Mouse (Mus musculus): ENCODE measurements around the gene Gm2115.

Gm2115 gene

DNA sequence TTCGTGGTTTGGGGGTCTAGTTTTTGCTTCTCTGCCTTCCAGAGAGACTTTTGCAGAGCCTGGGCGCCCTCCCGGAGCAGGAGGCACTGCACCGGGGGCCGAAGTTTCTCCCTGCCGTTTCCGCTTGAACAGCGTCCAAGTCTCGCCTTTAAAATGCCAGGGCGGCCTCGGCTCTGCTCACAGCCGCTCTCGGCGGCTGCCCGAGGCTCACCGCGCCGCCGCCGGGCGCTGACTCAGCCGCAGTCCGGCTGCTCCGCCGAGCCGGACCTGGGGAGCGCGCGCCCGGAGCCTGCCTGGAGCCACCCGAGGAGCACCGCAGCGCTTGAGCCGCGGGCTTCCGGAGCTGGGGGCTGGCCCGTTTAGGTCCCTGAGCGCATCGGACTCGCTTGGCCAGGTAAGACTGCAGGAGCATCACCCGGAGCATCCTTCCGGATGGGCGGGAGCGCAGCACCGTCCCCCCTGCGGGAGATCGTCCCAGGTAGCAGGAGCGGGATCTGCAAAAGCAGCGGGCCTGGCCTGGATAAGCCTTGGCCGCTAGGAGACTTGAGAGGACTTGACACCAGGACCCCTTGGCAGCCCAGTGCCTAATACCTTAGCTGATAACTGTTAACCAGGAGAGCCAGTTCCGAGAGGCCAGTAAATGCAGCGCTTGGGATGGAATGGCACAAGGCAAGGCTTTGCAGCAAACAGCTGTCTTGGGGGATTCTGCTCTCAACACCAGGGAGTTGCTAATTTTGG is at the start of gene Gm2115:
TSS of gene Gm2115 (plus strand) at position 159 of the 738 bp plus-strand sequence.
- DNase-seq (ENCODE audit: low read depth) = no peak

GRCm38 (mm10) chr7:84483447-84484407 is 45.0 kb upstream of the Gm2115 start:
- no peak for DNase-seq (ENCODE audit: low read depth)

DNA sequence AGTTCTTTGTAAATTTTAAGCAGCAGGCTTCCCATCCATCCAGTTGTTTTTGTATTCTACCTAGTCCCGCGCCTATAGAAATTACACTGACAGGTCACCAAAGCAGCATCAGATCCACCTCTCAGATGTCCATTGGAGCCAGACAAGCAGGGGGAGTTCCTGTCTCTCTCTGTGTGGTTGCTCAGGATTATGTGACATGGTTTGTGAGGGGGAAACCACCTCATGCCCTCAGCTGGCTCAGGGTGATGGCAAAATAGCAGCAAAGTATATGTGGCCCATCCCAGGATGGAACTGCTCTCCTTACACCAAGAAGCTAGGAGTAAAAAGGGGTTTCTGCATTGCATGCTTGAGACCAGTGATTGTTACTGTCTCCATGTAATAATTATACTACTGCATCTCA is 42.3 kb upstream of the Gm2115 start:
- no peak for DNase-seq (ENCODE audit: low read depth)

DNA sequence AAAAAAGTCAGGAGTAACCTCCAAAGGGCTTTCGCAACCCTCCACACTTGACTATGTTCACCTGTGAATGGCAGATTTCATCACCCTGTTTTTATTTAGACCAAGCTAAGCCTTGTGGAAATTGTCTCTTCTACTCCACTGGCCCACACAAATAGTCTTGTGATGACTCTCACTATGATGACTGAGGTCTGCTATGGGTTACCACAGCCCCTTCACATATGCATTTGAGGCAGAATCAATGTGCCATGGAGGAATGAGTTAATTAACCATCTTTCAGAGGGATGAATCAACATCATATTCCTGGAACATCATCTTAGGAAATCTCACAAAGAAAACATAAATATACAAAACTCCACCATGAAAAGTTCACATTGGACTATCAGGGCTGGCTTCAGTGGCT is 25.6 kb upstream of the Gm2115 start:
- DNase-seq (ENCODE audit: low read depth) = no peak

DNA sequence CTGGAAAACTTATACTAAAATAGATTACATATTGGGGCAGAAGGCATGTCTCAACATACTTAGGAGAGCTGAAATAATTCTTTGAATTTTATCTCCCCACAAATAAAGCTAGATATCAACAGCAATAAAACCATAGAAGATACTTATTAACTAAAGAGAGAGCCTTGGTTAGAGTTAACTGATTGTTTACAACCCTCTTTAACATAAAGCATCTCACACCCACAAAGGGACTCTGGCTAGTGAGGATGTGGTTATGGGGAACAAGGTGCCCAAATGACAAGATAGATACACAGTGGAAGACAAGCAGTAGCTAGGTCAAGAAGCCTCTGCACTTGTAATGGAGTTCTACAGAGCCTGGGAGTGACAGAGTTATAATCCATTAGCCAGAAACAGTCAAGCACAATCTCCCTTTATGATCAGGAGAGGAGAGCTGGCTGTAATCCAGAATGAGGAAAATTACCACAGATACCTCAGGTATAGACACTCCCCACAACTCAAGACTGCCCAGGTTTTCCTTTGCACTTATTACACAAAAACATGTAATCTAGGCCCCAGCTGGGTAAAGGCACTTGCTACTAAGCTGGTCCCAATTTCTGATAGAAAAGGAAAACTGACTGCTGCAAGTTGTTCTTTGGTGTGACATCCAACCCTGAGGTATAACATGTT is 10.1 kb upstream of the Gm2115 start:
- no peak for DNase-seq (ENCODE audit: low read depth)

DNA sequence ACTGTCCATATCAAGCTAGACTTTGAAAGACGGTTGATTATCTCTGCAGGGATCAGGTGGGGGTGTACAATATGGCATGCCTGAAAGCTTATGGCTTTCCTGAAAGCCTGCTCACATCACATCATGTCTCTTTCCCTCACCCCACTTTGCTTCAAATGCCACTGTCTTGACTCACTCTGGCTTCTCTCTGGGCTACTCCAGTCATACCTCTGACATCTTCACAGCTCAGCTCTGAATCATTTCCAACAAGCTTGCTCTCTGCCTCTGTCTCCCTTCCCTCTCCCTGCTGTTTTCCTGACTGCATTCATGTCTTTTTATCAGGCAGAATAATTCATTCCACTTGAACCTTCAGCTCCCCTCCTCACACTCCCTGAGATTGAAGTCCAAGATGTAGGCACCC is 7.4 kb upstream of the Gm2115 start:
- DNase-seq (ENCODE audit: low read depth) = no peak

DNA sequence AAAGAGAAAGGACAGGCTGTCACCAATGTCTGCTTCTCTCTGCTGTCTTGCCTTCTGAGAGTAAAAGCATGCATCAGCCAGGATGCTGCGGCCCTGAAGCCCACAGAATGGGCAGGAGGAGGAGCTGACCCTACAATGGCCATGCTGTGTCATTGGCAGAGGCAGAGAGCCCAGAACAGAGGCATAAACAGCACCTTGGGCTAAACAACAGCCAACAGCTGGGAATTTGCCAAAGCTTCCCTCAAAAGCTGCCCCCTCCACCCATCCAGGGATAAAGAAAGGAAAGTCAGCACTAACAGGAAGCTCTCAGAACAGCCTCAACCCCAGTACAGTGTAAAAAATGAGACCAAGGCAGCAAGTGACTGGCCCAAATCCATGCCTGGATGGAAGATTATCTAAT is 6.3 kb upstream of the Gm2115 start:
- DNase-seq (ENCODE audit: low read depth) = no peak

DNA sequence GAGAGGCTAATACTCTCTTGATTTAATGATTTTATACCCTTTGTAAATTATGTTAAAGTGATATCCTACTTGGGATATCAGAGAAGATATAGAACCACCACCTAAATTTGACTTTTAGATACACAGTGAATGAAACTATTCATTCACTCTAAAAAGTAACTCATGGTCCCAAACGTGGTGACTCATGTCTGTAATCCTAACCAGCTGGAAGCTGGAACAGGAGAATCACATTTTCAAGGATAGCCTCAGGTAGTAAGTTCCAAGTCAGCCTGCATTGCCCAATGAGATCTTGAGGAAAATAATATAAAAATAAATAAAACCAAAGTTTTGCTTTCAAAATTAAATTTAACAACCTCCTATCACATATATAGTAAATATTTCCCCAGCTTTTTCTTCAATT is 2.6 kb upstream of the Gm2115 start:
- no peak for DNase-seq (ENCODE audit: low read depth)

- DNase-seq (ENCODE audit: low read depth) = no peak
These were observed 4.0 kb downstream of the Gm2115 start for GRCm38 (mm10) chr7:84532795-84533194.

- DNase-seq (ENCODE audit: low read depth) = no peak
These were observed 5.9 kb downstream of the Gm2115 start for GRCm38 (mm10) chr7:84534632-84535031.

- no peak for DNase-seq (ENCODE audit: low read depth)
These were observed 16.2 kb downstream of the Gm2115 start for GRCm38 (mm10) chr7:84544946-84545345.

- DNase-seq (ENCODE audit: low read depth) = no peak
These were observed 17.9 kb downstream of the Gm2115 start for GRCm38 (mm10) chr7:84546667-84547066.

- DNase-seq (ENCODE audit: low read depth) = no peak
These were observed 22.7 kb downstream of the Gm2115 start for GRCm38 (mm10) chr7:84551472-84551871.

GRCm38 (mm10) chr7:84555294-84555693 is 26.5 kb downstream of the Gm2115 start:
- DNase-seq (ENCODE audit: low read depth) = no peak

DNA sequence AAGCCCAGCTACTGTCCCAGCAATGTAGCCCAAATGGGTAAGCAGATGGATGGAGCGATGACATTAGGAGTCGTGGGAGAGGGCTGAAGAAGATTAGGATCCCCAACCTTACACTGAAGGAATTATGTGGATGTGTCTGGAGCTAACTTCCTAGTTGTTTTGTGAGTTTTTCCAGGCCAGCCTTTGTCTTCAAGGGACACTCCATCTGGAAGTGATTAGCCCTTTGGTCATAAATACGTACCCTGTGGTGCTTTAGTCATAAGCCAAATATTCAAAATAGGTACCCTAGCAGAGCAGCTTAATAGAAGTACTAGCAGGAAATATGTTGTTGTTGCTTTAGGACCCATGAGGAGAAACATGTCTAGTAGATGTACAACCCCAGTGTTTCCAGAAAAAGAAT is 28.6 kb downstream of the Gm2115 start:
- DNase-seq (ENCODE audit: low read depth) = no peak

GRCm38 (mm10) chr7:84560500-84560899 is 31.7 kb downstream of the Gm2115 start:
- DNase-seq (ENCODE audit: low read depth) = no peak

GRCm38 (mm10) chr7:84564236-84564635 is 35.5 kb downstream of the Gm2115 start:
- no peak for DNase-seq (ENCODE audit: low read depth)

DNA sequence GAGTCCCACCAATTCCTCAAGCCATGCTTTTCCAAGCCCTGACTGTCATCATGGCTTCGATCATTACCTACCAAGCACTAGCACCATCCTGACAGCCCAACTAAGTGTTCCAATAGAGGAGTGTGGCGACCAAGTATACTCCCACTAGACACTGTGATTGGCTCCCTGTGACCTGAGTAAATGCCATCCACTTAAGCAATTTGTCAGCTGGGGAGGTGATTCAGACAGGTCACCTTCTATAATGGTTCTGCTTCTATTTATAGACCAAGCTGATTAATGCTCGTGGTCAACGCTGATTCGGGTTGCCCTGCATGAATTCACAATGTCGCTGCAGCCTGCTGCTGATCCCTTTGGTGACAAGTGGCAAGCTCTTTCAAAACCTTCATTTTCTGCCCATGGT is 37.4 kb downstream of the Gm2115 start:
- DNase-seq (ENCODE audit: low read depth) = no peak

- DNase-seq (ENCODE audit: low read depth) = no peak
These were observed 48.3 kb downstream of the Gm2115 start for GRCm38 (mm10) chr7:84577034-84577433.

- no peak for DNase-seq (ENCODE audit: low read depth)
These were observed 50.1 kb downstream of the Gm2115 start for GRCm38 (mm10) chr7:84578841-84579240.

DNA sequence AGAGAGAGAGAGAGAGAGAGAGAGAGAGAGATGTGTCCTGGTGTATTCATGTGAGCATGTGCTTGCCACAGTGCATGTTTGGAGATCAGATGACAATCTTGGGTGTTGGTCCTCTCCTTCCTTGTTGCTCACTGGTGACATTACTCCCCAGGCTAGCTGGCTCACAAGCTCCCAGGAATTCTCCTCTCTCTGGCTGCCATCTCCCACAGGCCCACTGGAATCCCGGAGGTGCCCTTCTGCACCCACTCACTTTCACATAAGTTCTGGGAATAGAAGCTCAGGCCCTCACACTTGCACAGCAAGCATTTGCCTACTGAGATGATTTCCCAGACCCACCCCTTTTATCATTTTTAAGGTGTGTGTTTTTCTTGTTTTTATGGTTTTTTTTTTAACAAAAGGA is 51.0 kb downstream of the Gm2115 start:
- no peak for DNase-seq (ENCODE audit: low read depth)

DNA sequence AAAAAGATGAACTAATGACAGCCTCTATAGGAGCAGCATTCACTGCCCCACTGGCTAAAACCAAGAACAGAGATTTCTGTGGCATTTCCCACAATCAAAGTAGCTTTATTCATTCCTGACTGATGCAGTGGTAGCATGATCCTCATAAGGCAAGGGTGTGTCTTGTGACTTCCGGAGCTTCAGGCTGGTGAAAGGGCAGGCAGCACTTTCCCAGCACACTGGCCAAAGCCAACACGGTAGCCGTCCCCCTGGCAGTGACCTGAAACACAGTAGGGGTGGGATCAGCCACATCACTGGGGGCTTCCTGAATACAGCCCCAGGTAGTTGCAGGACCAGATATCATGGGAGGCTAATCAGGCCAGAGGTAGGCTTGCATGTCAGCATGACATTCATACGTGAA is 56.3 kb downstream of the Gm2115 start:
- no peak for DNase-seq (ENCODE audit: low read depth)

Data from c-Kit-positive CD71-negative TER-119-negative erythroid progenitor cells, embryonic 14.5 days (primary cell).